Mouse (Mus musculus): ENCODE data around the gene Pdzrn3. TPM values are rescaled to one million over a fixed set of nuclear protein-coding genes. Genes with fewer than 3 reads are reported as not detected.

Gene Pdzrn3
- polyA plus RNA-seq, 2 experiments, result 0.36 to 0.92 TPM

DNA sequence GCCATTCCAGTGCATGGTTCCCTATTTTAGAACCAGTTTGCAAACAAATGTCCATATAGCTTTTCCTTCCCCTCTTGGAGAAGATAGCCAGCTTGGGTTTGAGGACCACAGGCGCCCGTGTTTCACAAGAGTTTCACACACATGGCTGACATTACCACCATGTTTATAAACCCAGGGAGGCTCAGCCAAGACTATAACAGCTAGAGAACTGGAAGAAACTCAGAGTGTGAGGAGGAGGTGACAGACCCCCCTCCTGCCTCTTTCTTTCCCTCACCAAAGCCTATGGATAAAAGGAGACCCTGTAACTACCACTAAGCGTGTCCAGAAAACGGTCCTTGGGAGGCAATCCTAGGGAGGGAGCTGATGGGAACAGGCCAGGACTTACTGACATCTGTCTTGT is 159.5 kb downstream of the Pdzrn3 start:
- Histone ChIP-seq H3K36me3 (replicated peaks; ENCODE audit: control insufficient read depth, insufficient read depth, low read depth) (no peaks in the 10 kb centered on the region), H3K4me2 (ENCODE audit: low read depth) (no peak overlapping the region), H3K9me3 (ENCODE audit: control insufficient read depth, low read length) (no peaks in the 10 kb centered on the region), H3K4me1 (replicated peaks; ENCODE audit: control insufficient read depth in 2 of 2, insufficient read depth in 2 of 2, low read length in 1 of 2) (no peaks in the 10 kb centered on the region; a peak in 1 of 4 replicates), H3K4me3 (ENCODE audit: insufficient read depth in 1 of 2, low read depth in 2 of 2, low read length in 2 of 2) (no peak overlapping the region), H3K9ac (replicated peaks) (no peak overlapping the region), H3K27me3 (ENCODE audit: control insufficient read depth, insufficient read depth, low read length) (no peaks in the 10 kb centered on the region), H3K27ac (no peak overlapping the region)
- TF ChIP-seq EP300 (IDR thresholded peaks at IDR 0.05; ENCODE audit: low read depth), result no peak
- TF ChIP-seq CTCF (IDR thresholded peaks at IDR 0.05; ENCODE audit: low read depth), result no peak
- no peak for DNase-seq (ENCODE audit: low read depth in 3 of 3, low spot score in 3 of 3)
- 57% methylated on average over 4 of the region's 4 CpGs for WGBS (ENCODE audit: insufficient replicate concordance)
- ATAC-seq (ENCODE audit: insufficient read depth), result no peak

- H3K4me3 ChIP-seq (ENCODE audit: insufficient read depth in 1 of 2, low read depth in 2 of 2, low read length in 2 of 2), result no peak overlapping the region
- TF ChIP-seq CTCF (IDR thresholded peaks at IDR 0.05; ENCODE audit: low read depth), result no peak
- TF ChIP-seq EP300 (IDR thresholded peaks at IDR 0.05; ENCODE audit: low read depth), result no peak
- 64% methylated on average over 6 of the region's 6 CpGs for whole genome bisulfite sequencing (ENCODE audit: insufficient replicate concordance)
- H3K27me3 ChIP-seq (ENCODE audit: control insufficient read depth, insufficient read depth, low read length), result no peaks in the 10 kb centered on the region
- no peak overlapping the region for H3K27ac ChIP-seq
- no peak for ATAC-seq (ENCODE audit: insufficient read depth)
- no peak overlapping the region for H3K4me2 ChIP-seq (ENCODE audit: low read depth)
- no peak overlapping the region for H3K9ac ChIP-seq (replicated peaks)
- no peaks in the 10 kb centered on the region; a peak in 1 of 4 replicates for H3K4me1 ChIP-seq (replicated peaks; ENCODE audit: control insufficient read depth in 2 of 2, insufficient read depth in 2 of 2, low read length in 1 of 2)
- no peaks in the 10 kb centered on the region for H3K36me3 ChIP-seq (replicated peaks; ENCODE audit: control insufficient read depth, insufficient read depth, low read depth)
- no peak for DNase-seq (ENCODE audit: low read depth in 3 of 3, low spot score in 3 of 3)
- H3K9me3 ChIP-seq (ENCODE audit: control insufficient read depth, low read length), result no peaks in the 10 kb centered on the region
These were observed 159.9 kb downstream of the Pdzrn3 start for GRCm38 (mm10) chr6:101217756-101218155.

DNA sequence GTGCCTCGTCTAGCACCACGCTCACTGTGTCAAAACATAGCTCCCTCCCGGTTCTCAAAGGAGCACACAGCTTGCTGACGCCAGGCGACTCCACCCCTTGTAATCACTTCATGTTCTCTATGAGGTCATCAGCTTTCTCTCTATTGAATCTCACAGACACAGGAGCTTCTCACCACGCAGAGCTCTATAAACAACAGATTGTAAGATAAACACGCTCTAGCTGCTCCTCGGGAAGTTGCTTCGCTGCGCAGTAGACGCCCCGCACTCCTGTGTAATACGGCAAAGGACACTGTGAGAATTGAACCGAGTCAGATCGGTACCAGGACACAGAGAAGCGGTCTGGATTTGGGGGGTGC is 162.3 kb downstream of the Pdzrn3 start:
- Histone ChIP-seq H3K27ac (no peak overlapping the region), H3K4me2 (ENCODE audit: low read depth) (no peak overlapping the region), H3K27me3 (ENCODE audit: control insufficient read depth, insufficient read depth, low read length) (no peaks in the 10 kb centered on the region), H3K36me3 (replicated peaks; ENCODE audit: control insufficient read depth, insufficient read depth, low read depth) (no peaks in the 10 kb centered on the region), H3K9me3 (ENCODE audit: control insufficient read depth, low read length) (no peaks in the 10 kb centered on the region), H3K4me3 (ENCODE audit: insufficient read depth in 1 of 2, low read depth in 2 of 2, low read length in 2 of 2) (no peak overlapping the region), H3K4me1 (replicated peaks; ENCODE audit: control insufficient read depth in 2 of 2, insufficient read depth in 2 of 2, low read length in 1 of 2) (no peaks in the 10 kb centered on the region; a peak in 1 of 4 replicates), H3K9ac (replicated peaks) (no peak overlapping the region)
- ATAC-seq (ENCODE audit: insufficient read depth), result no peak
- no peak for TF ChIP-seq EP300 (IDR thresholded peaks at IDR 0.05; ENCODE audit: low read depth)
- no peak for TF ChIP-seq CTCF (IDR thresholded peaks at IDR 0.05; ENCODE audit: low read depth)
- DNase-seq (ENCODE audit: low read depth in 3 of 3, low spot score in 3 of 3), result no peak
- 62% methylated on average over 16 of the region's 16 CpGs for WGBS (ENCODE audit: insufficient replicate concordance)

DNA sequence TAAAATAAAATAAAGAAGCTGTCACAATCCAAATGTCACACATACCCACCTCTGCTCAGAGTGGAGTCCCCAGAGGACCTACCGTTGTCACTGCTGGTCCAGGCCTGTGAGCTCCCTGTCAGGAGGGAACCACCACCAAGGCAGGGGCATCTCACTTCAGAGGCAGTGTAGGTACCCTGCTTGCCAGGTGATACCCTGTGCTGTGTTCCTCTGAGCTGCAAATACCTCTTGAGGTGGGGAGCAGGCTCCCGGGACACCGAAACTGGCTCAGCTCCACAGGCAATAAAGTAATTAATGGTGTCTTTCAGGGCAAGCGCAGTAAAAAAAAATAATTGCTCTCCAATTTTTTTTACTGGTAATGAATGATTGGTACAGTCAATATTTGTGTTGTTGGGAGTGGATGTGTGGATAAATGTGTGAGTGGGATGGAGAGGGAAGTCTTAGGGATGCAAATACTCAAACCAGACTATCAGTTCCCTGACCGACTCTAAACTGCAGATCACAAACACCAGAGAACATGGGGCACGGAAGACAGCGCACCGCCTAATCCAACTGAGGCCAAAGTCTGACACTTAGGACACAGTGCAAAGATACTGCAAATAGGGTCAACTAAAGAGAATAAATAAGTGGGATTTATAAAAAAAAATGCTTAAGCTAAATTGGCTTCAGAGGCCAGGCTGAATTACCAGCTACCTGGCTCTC is 162.8 kb downstream of the Pdzrn3 start:
- Histone ChIP-seq H3K9me3 (ENCODE audit: control insufficient read depth, low read length) (no peaks in the 10 kb centered on the region), H3K27me3 (ENCODE audit: control insufficient read depth, insufficient read depth, low read length) (no peaks in the 10 kb centered on the region), H3K4me3 (ENCODE audit: insufficient read depth in 1 of 2, low read depth in 2 of 2, low read length in 2 of 2) (no peak overlapping the region), H3K4me1 (replicated peaks; ENCODE audit: control insufficient read depth in 2 of 2, insufficient read depth in 2 of 2, low read length in 1 of 2) (no peaks in the 10 kb centered on the region; a peak in 1 of 4 replicates), H3K9ac (replicated peaks) (no peak overlapping the region), H3K4me2 (ENCODE audit: low read depth) (no peak overlapping the region), H3K36me3 (replicated peaks; ENCODE audit: control insufficient read depth, insufficient read depth, low read depth) (no peaks in the 10 kb centered on the region), H3K27ac (no peak overlapping the region)
- DNase-seq (ENCODE audit: low read depth in 3 of 3, low spot score in 3 of 3), result no peak
- TF ChIP-seq CTCF (IDR thresholded peaks at IDR 0.05; ENCODE audit: low read depth) (no peak), EP300 (IDR thresholded peaks at IDR 0.05; ENCODE audit: low read depth) (no peak)
- ATAC-seq (ENCODE audit: insufficient read depth), result no peak
- WGBS (ENCODE audit: insufficient replicate concordance), result 68% methylated on average over 8 of the region's 8 CpGs

GRCm38 (mm10) chr6:101213066-101213465 is 164.6 kb downstream of the Pdzrn3 start:
- no peak overlapping the region for H3K4me3 ChIP-seq (ENCODE audit: insufficient read depth in 1 of 2, low read depth in 2 of 2, low read length in 2 of 2)
- ATAC-seq (ENCODE audit: insufficient read depth) (no peak), DNase-seq (ENCODE audit: low read depth in 3 of 3, low spot score in 3 of 3) (no peak)
- 56% methylated on average over 5 of the region's 5 CpGs for WGBS (ENCODE audit: insufficient replicate concordance)
- no peaks in the 10 kb centered on the region for H3K36me3 ChIP-seq (replicated peaks; ENCODE audit: control insufficient read depth, insufficient read depth, low read depth)
- no peaks in the 10 kb centered on the region for H3K27me3 ChIP-seq (ENCODE audit: control insufficient read depth, insufficient read depth, low read length)
- no peaks in the 10 kb centered on the region for H3K9me3 ChIP-seq (ENCODE audit: control insufficient read depth, low read length)
- no peak overlapping the region for H3K27ac ChIP-seq
- TF ChIP-seq EP300 (IDR thresholded peaks at IDR 0.05; ENCODE audit: low read depth), result no peak
- no peak for TF ChIP-seq CTCF (IDR thresholded peaks at IDR 0.05; ENCODE audit: low read depth)
- H3K4me2 ChIP-seq (ENCODE audit: low read depth), result no peak overlapping the region
- H3K4me1 ChIP-seq (replicated peaks; ENCODE audit: control insufficient read depth in 2 of 2, insufficient read depth in 2 of 2, low read length in 1 of 2), result no peaks in the 10 kb centered on the region; a peak in 1 of 4 replicates
- H3K9ac ChIP-seq (replicated peaks), result no peak overlapping the region

Data from liver, embryonic 14.5 days (tissue).